In the genomic region with DNA sequence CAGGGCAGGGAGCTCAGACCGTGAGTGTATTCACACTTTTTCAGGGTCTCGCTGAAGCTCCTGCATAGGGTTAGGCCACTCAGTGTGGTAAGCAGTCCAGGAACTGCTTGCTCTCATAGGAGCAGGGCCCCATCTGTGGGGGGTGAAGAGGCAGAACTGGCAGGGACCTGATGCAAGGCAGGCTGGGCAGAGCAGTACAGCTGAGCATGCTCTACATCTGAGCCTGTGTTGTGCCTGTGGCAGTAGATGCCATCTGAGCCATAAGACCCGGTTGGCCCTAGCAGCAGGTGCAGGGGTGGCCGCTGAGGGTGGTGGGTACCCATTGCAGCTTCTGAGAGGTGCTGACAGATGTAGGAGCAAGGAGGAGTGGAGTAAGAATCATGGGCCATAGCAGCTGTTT, we compare ENCODE assay signal across 21 mouse cellular contexts.
DNase-seq lines count a peak whose midpoint lies in the region; ATAC-seq and TF ChIP-seq lines count a peak whose summit lies in the region.
"Had no signal": no experiment of that assay in that cellular context is flagged by ENCODE, and none has a peak within 500 bp of the region (broad histone marks: within the 10 kb centered on the region; RNA-seq: fewer than 3 reads in every experiment).

No protein-coding gene starts in this region.

- H3K27me3 ChIP-seq in forebrain, embryonic 14.5 days (replicated peaks; ENCODE audit: control insufficient read depth, insufficient read depth, low read length): no peaks in the 10 kb centered on the region
- no peaks in the 10 kb centered on the region for H3K27me3 ChIP-seq in forebrain, embryonic 10.5 days (ENCODE audit: poor library complexity, severe bottlenecking)
- H3K27me3 ChIP-seq in liver, embryonic 13.5 days: no peaks in the 10 kb centered on the region
- H3K27me3 ChIP-seq in testis, adult 2 months (ENCODE audit: control insufficient read depth, insufficient read depth, low read length): no peaks in the 10 kb centered on the region
- H3K27me3 ChIP-seq in neural tube, embryonic 15.5 days (replicated peaks): no peaks in the 10 kb centered on the region
- H3K27me3 ChIP-seq: CH12.LX; embryonic facial prominence, embryonic 13.5 days had no signal

- no peak overlapping the region for H3K9ac ChIP-seq in forebrain, embryonic 14.5 days (ENCODE audit: low read length)
- no peak overlapping the region for H3K9ac ChIP-seq in liver, embryonic 13.5 days
- no peak overlapping the region for H3K9ac ChIP-seq in neural tube, embryonic 15.5 days (replicated peaks)
- H3K9ac ChIP-seq: embryonic facial prominence, embryonic 13.5 days; liver, embryonic 14.5 days had no signal

- no peaks in the 10 kb centered on the region for H3K9me3 ChIP-seq in forebrain, embryonic 14.5 days (replicated peaks; ENCODE audit: control insufficient read depth, low read length)
- H3K9me3 ChIP-seq in forebrain, embryonic 10.5 days: no peaks in the 10 kb centered on the region
- H3K9me3 ChIP-seq in liver, embryonic 13.5 days (replicated peaks): no peaks in the 10 kb centered on the region
- H3K9me3 ChIP-seq in neural tube, embryonic 15.5 days (replicated peaks): no peaks in the 10 kb centered on the region
- H3K9me3 ChIP-seq: embryonic facial prominence, embryonic 13.5 days; heart, embryonic 10.5 days; limb, embryonic 10.5 days had no signal

- 0 out of 2 replicates have a peak, but pooled peaks cover 2% of the 10 kb centered on the region for H3K4me1 ChIP-seq in forebrain, embryonic 14.5 days (ENCODE audit: control insufficient read depth, insufficient read depth, low read length)
- 0 out of 2 replicates have a peak, but pooled peaks cover 4% of the 10 kb centered on the region for H3K4me1 ChIP-seq in forebrain, embryonic 10.5 days
- peaks cover 17% of the 10 kb centered on the region for H3K4me1 ChIP-seq in liver, embryonic 13.5 days (replicated peaks)
- peaks cover 2% of the 10 kb centered on the region; the same call in 1 of the 2 replicates for H3K4me1 ChIP-seq in testis, adult 2 months (ENCODE audit: control insufficient read depth, insufficient read depth, low read length)
- no peaks in the 10 kb centered on the region for H3K4me1 ChIP-seq in neural tube, embryonic 15.5 days
- H3K4me1 ChIP-seq: heart, embryonic 10.5 days; limb, embryonic 10.5 days had no signal

- ATAC-seq in forebrain, embryonic 14.5 days: peak; percentile 49
- 0 out of 2 replicates have a peak, but pooled peaks have one; percentile 18 for ATAC-seq in liver, embryonic 13.5 days (ENCODE audit: low read depth)
- 0 out of 2 replicates have a peak, but pooled peaks have one; percentile 25 for ATAC-seq in neural tube, embryonic 15.5 days (ENCODE audit: low FRiP score)

- TF ChIP-seq CTCF in testis, adult 2 months (IDR thresholded peaks at IDR 0.05; ENCODE audit: control insufficient read depth, insufficient read depth, insufficient replicate concordance, low read depth, low read length): no peak

- no peak overlapping the region for H3K27ac ChIP-seq in forebrain, embryonic 14.5 days (ENCODE audit: low read depth, low read length)
- H3K27ac ChIP-seq in forebrain, embryonic 10.5 days: no peak overlapping the region
- no peak overlapping the region; the same call in none of the 2 replicates for H3K27ac ChIP-seq in liver, embryonic 13.5 days
- H3K27ac ChIP-seq in testis, adult 2 months (ENCODE audit: control insufficient read depth, insufficient read depth, low read depth, low read length): peak overlapping the region; percentile 49
- no peak overlapping the region for H3K27ac ChIP-seq in neural tube, embryonic 15.5 days (replicated peaks)
- H3K27ac ChIP-seq: embryonic facial prominence, embryonic 13.5 days; heart, embryonic 10.5 days; limb, embryonic 10.5 days; liver, embryonic 14.5 days; stomach, postnatal 0 days had no signal

- DNase-seq in forebrain, embryonic 14.5 days (ENCODE audit: low spot score): peak; percentile 19
- no peak for DNase-seq in forebrain, embryonic 10.5 days (ENCODE audit: extremely low spot score, low spot score)
- no peak for DNase-seq in liver, embryonic 13.5 days
- no peak for DNase-seq in liver
- DNase-seq in testis, postnatal 14 days (ENCODE audit: low spot score): no peak
- no peak for DNase-seq in Muller cell, postnatal 12 days (ENCODE audit: inconsistent ontology term)
- DNase-seq: cerebellum, adult 9-10 months; gastrocnemius, postnatal 36 days; heart, postnatal 10 days; kidney, adult 11 months; lung, postnatal 10 days; right cerebral cortex, adult 18-20 months; thymus, postnatal 14 days had no signal

- H3K4me2 ChIP-seq in forebrain, embryonic 14.5 days (ENCODE audit: low read length): no peak overlapping the region
- H3K4me2 ChIP-seq in liver, embryonic 13.5 days: no peak overlapping the region
- H3K4me2 ChIP-seq in neural tube, embryonic 15.5 days: no peak overlapping the region
- H3K4me2 ChIP-seq: embryonic facial prominence, embryonic 13.5 days had no signal

- H3K4me3 ChIP-seq in forebrain, embryonic 14.5 days (ENCODE audit: low read depth, low read length): no peak overlapping the region
- no peak overlapping the region for H3K4me3 ChIP-seq in forebrain, embryonic 10.5 days
- no peak overlapping the region for H3K4me3 ChIP-seq in liver, embryonic 13.5 days (replicated peaks)
- peak overlapping the region; percentile 40 for H3K4me3 ChIP-seq in testis, adult 2 months (ENCODE audit: control insufficient read depth, low read depth, low read length)
- no peak overlapping the region for H3K4me3 ChIP-seq in neural tube, embryonic 15.5 days (replicated peaks)
- H3K4me3 ChIP-seq: embryonic facial prominence, embryonic 13.5 days; heart, embryonic 10.5 days; limb, embryonic 10.5 days had no signal

- WGBS in forebrain, embryonic 14.5 days: 63% methylated on average over 4 of the region's 4 CpGs
- WGBS in forebrain, embryonic 10.5 days: 84% methylated on average over 4 of the region's 4 CpGs
- 60% methylated on average over 4 of the region's 4 CpGs for WGBS in liver, embryonic 13.5 days (ENCODE audit: insufficient replicate concordance)
- WGBS in neural tube, embryonic 15.5 days: 52% methylated on average over 4 of the region's 4 CpGs

- no peaks in the 10 kb centered on the region for H3K36me3 ChIP-seq in forebrain, embryonic 14.5 days (ENCODE audit: control insufficient read depth, insufficient read depth, low read length)
- H3K36me3 ChIP-seq in forebrain, embryonic 10.5 days (replicated peaks): no peaks in the 10 kb centered on the region
- no peaks in the 10 kb centered on the region for H3K36me3 ChIP-seq in liver, embryonic 13.5 days
- no peaks in the 10 kb centered on the region; the same call in none of the 2 replicates for H3K36me3 ChIP-seq in testis, adult 2 months (ENCODE audit: control insufficient read depth, insufficient read depth, low read length)
- H3K36me3 ChIP-seq in neural tube, embryonic 15.5 days: no peaks in the 10 kb centered on the region
- H3K36me3 ChIP-seq: embryonic facial prominence, embryonic 13.5 days; heart, embryonic 10.5 days; limb, embryonic 10.5 days had no signal

- TF ChIP-seq POLR2A in testis, adult 2 months (IDR thresholded peaks at IDR 0.05; ENCODE audit: control insufficient read depth, low read depth, low read length): peak; percentile 21; the same call in 1 of the 2 replicates
